Mouse (Mus musculus): Measurements from ENCODE around the gene Chsy1. TPM values are rescaled to one million over a fixed set of nuclear protein-coding genes. Genes with fewer than 3 reads are reported as not detected.

Gene Chsy1
- total RNA-seq, 4 experiments from 2014 or later: 13.8 to 15.8 (median 15.0) TPM

DNA sequence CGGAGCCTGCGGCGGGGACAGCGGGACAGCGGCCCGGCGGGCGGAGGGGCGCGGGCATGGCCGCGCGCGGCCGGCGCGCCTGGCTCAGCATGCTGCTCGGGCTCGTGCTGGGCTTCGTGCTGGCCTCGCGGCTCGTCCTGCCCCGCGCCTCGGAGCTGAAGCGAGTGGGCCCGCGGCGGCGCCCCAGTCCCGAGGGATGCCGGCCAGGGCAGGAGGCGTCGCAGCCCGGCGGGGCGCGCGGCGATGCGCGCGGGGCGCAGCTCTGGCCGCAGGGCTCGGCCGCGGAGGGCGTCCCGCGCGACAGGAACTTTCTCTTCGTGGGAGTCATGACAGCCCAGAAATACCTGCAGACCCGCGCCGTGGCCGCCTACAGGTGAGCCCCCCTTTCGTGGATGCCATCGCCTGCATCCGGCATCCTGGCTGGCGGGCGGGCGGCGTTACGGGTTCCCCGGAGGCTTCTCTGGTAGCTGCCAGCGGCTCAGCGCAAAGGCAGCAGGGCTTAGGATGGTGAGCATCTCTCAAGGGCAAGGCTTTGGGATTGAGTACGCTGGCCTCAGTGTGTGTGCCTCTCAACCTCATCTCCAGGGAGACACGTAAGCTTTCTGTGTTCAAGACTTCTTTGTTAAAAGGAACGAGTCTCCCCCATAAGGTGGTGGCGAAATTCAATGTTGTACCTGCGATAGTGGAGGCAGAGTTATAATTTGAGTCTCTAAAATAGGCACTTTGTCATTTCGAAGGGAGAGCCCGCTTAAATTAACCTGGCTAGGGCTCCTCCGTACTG is 730 bp downstream of the Chsy1 start:
- DNase-seq: peak; percentile 20

DNA sequence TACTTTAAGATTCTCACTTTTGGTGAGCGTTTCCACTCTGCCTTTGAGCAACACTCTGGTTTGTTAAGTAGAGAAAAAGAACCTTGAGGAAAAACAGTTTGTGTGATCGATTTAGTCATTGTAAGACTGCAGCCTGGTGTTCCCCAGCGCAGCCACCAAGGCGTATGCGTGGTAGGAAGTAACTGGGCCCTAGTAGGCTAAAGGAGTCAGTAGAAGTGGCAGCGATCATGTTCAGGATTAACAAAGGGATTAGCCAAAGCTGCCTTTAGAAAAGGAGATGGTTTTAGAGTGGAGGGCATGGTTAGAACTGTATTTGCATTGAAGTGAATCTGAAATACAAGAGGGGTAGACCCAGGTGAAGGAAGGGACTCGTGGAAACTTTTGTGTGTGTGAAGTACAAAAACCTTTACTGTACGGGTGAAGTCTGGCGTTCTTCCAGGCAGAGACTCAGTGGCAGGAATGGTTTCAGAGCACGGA is 1.4 kb downstream of the Chsy1 start:
- DNase-seq: no peak

GRCm38 (mm10) chr7:66111211-66111610 is 1.9 kb downstream of the Chsy1 start:
- DNase-seq: no peak

DNA sequence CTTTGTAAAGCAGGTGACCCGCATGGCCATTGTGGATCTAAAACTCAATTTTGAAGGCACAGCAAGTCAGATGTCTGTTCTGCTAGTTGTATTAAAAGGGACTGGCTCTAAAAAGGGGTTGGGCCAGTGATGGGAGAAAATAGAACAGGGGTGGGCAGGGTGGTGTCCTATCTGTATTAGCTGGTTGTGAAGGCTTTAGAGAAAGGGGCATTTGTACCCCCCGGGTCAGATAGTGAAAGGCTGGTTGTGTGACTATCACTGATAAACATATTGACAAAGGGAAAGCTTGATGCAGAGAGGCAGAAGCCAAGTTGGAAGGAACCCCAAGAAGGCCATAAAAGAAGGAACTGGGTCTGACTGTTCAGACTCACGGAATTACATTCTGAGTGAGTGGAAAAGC is 4.2 kb downstream of the Chsy1 start:
- no peak for DNase-seq

DNA sequence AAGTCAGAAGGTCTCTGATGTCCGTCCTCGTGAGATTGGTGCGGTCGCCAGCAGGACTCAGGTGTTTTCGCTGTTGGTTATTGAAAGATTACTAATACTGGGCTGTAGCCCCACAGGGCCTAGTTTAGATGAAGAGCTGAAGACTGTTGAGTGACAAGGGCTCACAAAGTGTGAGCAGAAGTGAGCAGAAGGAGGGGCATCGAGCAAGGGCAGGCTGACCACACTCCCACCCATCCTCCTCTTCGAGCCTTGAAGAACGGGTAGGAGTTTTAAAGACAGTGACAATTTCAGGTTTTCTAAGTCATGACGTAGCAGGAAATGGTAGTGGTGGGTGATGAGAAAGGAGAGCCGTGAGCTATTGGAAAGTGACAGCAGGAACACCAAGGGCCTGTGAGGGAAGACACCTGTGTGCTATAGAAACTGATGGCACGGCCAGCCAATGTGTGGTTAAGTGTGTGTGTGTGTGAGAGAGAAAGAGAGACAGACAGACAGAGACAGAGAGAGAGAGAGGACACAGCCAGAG is 6.6 kb downstream of the Chsy1 start:
- no peak for DNase-seq

GRCm38 (mm10) chr7:66116906-66117482 is 7.7 kb downstream of the Chsy1 start:
- no peak for DNase-seq

DNA sequence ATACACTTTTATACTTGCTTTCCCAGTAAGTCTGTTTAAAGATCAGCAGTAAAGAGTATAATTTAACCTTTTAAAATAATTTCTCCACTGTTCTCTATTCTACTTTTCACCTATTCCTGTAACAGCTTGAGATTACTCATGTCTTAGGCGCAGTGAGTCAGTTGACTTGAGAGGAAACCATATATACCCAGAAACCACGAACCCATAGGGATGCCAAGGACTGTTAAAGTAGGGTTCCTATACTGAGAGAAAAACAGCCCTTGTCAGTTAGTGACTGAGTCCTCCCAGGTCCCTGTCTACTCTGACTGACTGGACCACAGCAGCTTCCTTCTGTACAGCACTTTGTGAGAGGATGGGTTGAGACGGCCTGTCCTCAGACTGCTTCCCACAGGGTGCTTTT is 8.7 kb downstream of the Chsy1 start:
- DNase-seq: no peak

DNA sequence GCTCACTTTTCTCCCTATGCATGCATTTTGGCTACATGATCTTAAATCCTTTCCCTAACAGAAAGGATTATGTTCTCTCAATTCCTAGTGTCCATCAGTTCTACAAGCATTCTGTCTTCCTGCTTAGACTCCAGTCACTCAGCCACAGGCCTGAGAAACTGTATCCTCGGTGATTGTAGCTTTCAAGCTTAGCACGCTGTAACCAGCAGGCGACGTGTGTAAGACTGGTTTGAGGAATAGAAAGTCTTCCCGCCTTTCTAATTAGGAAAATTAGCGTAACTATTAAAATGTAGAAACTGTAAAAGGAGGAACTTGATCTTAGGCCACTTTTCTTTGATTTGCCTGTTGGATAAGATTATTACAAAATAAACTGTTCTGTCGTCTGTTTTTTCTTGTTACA is 9.5 kb downstream of the Chsy1 start:
- DNase-seq: no peak

DNA sequence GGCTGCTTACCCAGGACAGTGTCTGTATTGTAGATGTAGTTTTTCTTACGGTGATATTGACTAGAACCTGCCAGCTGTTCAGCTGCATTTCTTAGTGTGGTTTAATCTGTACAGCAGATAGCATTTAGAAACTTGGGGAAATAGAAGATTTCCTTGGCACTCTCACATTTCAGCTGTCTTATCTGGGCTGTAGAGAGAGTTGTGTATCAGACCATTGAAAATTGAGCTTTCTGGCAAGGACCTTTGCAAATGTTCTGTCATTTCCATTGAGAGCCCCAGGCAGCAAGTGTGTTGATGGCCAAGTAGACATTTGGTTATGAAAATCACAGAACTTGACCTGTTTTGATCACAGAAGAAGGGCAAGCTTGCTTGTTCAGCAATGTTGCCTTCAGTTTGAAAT is 10.8 kb downstream of the Chsy1 start:
- DNase-seq: no peak

GRCm38 (mm10) chr7:66120702-66121396 is 11.5 kb downstream of the Chsy1 start:
- no peak for DNase-seq

- no peak for DNase-seq
Measured at GRCm38 (mm10) chr7:66124551-66124968, 15.2 kb downstream of the Chsy1 start.

GRCm38 (mm10) chr7:66125368-66125767 is 16.1 kb downstream of the Chsy1 start:
- no peak for DNase-seq

GRCm38 (mm10) chr7:66127951-66128645 is 18.8 kb downstream of the Chsy1 start:
- DNase-seq: no peak

DNA sequence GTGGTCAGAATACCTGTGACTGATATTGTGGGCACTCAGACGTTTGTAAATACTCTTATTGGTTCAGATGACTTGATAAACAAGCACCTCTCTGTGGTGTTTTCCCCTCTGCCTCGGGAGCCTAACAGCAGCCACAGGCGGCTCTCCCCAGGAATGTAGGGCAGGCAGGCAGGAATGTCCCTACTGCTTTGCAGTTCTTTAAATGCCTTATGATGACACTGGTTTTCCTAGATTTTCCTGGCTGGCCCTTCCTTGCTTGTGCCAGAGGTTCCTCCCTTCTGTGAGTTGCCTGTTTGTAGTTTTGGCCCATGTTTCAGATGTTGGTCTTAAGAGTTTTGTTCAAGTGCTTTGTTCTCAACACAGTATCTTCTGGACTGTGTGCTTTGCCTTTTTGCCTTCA is 19.5 kb downstream of the Chsy1 start:
- DNase-seq: no peak

DNA sequence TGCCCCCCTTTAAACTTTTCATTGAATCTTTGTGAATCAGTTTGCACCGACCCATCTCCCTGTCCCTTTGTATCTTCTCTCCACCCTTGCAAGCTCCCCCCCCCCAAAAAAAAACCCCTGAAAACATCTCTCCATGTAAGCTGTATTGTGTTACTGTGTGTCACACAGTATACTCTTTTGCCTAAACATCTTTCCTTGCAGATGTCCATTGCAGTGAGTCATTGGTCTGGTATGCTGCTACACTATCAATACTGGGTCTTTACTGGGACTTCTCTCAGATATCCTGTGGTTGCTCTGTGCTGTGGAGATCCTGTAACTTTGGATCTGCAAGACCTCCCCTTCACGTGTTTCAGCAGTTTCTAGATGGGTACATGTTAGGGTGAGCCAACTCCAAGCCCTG is 21.0 kb downstream of the Chsy1 start:
- DNase-seq: no peak

- DNase-seq: no peak
Measured at GRCm38 (mm10) chr7:66131776-66132421, 22.6 kb downstream of the Chsy1 start.

DNA sequence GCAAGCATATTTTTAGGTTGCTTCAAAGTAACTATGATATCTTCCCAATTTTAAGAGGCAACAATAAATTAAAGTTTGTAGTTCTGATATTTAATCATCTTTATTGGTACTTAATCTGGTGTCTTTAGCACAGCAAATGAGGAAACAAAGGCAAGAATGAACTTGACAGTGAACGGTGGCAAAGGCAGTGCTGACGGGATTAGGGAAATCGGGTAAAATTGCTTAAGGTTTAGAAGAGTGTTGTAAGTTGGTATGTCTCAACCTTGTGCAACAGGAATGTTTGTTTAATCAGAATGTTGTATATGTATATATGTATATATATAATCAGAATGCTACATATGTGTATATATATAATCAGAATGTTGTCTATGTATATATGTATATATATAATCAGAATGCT is 24.8 kb downstream of the Chsy1 start:
- DNase-seq: no peak

GRCm38 (mm10) chr7:66135644-66136043 is 26.3 kb downstream of the Chsy1 start:
- no peak for DNase-seq

- DNase-seq: no peak
Measured at GRCm38 (mm10) chr7:66136187-66136586, 26.9 kb downstream of the Chsy1 start.

DNA sequence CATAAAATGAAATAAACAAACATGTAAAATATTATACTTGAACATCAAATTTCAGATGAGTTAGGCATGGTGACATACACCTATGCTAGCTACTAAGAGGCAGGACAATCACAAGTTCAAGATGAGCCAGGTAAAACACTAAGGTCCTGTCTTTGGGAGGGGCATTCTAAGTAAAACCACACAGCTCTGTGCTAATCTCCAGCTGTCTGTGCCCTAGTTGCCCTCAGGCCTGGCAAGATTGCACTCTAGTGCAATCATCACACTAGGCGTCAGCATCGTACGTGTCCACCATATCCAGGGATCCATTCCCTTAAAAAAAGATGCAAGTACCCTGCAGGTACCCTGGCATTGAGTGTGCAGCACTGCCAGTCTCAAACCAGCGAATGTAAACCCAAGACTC is 28.0 kb downstream of the Chsy1 start:
- DNase-seq: no peak

DNA sequence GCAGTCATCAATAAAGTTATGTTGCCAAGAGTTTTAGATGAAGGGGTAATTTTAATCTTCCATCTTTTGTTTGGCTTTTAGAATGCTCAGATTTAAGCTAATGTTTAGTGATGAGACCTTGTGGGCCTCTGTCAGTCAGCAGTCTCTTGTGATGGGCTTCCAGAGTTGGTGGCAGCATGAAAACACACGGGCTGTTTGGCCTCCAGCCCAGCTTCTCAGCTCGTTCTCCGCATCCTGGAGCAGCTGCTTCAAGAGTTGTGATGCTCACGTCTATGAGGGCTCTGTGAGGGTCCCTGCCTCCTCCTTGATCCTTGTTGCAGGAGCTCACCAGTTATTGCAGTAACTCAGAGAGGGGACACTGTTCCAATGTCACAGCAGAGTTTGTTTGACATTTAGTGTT is 29.0 kb downstream of the Chsy1 start:
- DNase-seq: no peak

GRCm38 (mm10) chr7:66138878-66139277 is 29.6 kb downstream of the Chsy1 start:
- DNase-seq: no peak
